Mouse (Mus musculus): ENCODE results near the gene Spats1.
"Not testable (repeated sequence)": the region's sequence is repeated elsewhere in the genome, so short reads cannot be mapped to it uniquely, and the experiment has no call there.

Gene Spats1

DNA sequence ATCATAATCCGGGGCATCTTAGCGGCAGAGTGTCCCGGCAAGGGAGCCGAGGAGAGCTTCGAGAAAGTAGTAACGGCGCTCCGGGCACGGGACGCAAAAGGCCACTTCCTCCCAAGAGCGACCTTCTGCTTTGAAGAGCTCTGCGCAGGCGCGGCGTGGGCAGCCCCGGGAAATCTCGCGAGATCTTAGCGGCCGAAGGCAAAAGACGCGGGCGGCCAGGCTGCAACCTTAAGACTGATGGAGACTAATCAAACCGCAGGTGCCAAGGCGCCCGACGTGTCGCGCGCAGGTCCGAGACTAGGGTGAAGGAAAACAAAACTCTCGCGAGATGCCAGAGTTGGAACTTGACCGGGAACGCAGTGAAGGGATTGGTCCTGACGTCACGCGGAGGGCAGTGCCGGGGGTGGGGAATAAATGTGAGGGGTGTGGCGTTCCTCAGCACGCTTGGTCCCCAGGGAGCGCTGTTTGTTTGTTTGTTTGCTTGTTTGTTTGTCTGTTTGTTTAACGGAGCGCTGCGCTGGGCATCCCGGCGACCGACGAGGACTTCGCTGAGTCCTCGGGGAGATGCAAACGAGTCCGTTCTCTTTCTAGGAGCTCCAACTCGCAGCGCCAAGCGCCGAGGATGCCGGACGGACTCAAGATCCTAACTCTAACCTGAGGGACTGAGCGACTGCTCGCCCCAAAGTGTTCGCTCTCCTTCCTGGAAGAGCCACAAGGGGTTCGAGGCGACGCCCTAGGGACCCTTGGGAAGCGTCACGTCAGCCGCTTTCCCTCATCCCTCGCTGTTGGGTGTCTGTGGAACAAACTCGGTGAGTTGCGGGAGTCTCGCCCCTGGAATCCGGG lies 41.6 kb downstream of the Spats1 start, which contains the start of gene Cdc5l:
Gene Cdc5l, minus strand, starts transcription at position 319 of the 843 bp plus-strand sequence.
- peak; percentile 99 for DNase-seq

GRCm38 (mm10) chr17:45432706-45433398 lies 42.4 kb downstream of the Spats1 start:
- DNase-seq: no peak

GRCm38 (mm10) chr17:45432007-45432406 lies 43.2 kb downstream of the Spats1 start:
- DNase-seq: no peak

GRCm38 (mm10) chr17:45417387-45417786 lies 57.8 kb downstream of the Spats1 start:
- DNase-seq: no peak

DNA sequence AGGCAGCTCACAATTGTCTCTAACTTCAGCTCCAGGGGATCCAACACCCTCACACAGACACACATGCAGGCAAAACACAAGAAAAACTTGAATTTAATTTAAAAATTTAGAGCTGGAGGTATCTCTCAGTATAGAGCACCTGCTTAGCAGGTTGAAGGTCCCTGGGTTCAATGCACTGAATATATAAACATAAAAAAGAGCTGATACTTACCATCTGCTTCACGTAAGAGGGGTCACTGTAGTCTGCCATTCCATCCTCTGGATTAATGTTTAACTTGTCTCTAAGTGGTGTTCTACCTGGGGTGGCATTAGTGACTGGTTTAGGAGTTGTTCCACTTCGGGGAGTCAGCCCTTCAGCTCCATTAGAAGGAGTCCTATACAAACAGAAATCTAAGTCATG lies 63.6 kb downstream of the Spats1 start:
- not testable (repeated sequence) for DNase-seq

GRCm38 (mm10) chr17:45408719-45409118 lies 66.5 kb downstream of the Spats1 start:
- no peak for DNase-seq

GRCm38 (mm10) chr17:45406281-45406680 lies 68.9 kb downstream of the Spats1 start:
- peak in 1 of 2 experiments; percentile 43 for DNase-seq

GRCm38 (mm10) chr17:45403207-45403606 lies 72.0 kb downstream of the Spats1 start:
- DNase-seq: peak; percentile 76 to 77

DNA sequence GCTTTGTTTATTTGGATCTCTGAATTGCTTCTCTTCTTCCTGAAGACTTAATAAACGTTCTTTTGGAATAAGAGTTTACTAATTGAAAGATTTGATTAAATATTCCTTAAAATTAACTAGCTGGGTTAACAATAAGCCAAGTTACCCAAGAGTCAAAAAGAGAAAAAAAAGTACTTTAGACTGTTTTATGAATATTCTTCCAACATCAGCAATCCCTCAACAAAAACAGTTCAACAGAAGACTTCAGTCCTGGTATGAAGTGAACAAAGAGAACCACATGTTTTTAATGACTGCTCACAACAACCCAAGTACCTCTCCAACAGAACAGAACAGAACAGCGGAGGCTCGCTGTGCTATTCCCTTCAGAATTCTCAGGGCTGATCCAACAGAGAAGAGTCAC lies 72.6 kb downstream of the Spats1 start:
- DNase-seq: no peak

- no peak for DNase-seq
Measured at GRCm38 (mm10) chr17:45402126-45402525, 73.1 kb downstream of the Spats1 start.

DNA sequence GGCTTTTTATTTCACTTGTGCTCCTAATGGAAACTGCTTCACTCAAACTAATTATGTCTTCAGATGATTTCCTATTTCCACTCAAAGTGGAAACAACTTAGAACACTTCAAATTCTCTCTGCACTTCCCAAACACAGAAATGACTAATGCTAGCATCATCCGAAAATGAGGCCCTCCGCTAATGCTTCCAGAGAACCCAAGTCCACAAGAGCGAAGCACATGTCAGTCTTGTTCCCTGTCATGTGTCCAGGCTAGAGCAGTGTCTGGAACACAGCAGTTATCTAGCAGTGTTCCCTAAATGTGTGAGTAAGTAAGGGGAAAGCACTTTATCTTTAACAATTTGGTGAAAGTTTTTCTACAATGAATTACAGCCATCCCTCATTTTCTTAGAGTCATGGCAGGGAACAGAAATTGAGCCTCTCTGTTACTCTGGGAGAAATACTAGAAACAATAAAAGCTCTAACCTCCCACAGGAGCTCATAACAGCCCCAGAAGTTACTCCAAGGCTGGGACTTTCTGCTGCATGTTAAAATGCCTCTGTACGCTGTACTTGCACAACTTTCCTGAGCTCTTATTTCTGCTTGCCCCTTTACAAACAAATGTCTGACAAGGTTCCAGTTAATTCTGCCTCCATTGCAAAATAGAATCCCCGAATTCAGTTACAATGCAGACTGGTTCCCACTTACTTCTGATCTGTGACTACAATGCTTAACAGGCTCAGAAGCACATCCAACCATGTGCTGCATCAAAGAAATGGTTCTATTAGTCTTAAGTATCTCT lies 73.9 kb downstream of the Spats1 start:
- no peak for DNase-seq

DNA sequence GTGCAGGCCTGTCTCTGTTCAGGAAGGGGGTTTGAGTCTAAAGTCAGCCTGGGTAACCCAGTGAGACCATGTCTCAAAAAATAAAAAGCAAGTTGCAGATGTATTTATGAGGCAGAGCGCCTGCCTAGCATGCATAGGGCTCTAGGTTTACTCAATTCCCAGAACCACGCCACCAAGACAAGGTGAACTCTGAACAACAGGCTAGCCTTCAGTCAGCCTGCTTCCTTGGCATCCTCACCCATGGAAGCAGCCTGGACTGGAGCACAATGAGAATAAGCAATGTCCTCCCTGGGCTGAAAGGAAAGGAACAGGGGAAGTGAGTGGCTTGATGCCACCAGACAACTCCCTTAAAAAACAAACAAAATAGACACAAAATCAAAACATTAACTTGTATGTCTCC lies 77.2 kb downstream of the Spats1 start:
- no peak for DNase-seq

GRCm38 (mm10) chr17:45397541-45397940 lies 77.7 kb downstream of the Spats1 start:
- no peak for DNase-seq

DNA sequence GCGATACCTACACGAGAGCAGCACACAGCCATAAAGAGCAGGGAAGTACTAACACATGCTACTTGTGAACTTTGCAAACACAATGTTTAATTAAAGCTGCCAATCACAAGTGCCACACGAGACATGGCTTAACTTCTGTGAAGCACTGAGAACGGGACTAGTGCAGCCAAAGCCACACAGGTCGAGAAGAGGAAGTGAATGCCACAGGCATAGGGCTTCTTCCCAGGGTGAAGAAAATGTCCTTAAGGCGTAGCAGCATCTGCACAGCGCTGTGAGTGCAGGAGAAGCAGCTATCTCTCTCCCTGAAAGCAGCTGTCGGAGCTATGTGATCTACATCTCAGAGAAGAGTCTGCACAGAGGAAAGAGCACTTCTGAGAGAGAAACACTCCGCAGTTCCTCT lies 80.6 kb downstream of the Spats1 start:
- no peak for DNase-seq

- DNase-seq: no peak
Measured at GRCm38 (mm10) chr17:45393765-45394164, 81.5 kb downstream of the Spats1 start.
